Mouse (Mus musculus): ENCODE results near the gene Kazald1.

DNA sequence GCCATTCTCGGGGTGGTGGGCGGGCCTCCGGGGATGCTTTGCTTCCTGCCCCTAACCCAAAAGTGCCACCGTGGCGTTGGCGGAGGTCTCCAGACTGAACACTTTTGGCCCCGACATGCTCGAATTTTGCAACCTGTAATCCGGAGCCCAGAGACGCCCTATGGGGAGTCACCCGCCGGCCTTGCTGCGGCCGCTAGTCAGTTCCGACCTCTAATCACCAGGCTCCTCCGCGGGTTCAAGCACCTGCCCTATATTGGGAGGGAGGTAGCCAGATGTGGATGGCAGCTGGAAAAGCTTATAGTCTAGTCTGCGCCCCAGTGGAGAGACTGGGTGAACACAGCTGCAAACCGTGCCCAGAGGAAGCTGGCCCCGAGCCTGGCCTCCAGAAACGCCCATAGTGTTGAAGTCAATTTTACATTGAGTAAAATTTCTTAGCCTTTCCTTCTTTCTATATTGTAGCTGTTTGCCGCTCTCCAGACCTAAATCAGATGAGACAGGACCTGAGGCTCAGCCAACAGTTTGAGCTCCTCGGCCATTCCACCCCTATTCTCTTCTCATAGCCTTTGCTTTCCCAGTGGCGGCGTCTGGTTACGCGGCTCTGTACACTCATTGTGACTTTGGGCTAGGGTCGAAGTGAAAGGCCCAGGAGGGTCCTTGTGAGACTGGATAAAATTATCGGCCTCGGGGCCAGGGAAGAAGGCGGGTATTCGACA lies 438 bp downstream of the Kazald1 start:
- TF ChIP-seq CTCF (IDR thresholded peaks at IDR 0.05; ENCODE audit: low read depth) (no peak; the same call in 1 of the 2 replicates), EP300 (IDR thresholded peaks at IDR 0.05; ENCODE audit: low read depth) (no peak)

Data from liver, embryonic 14.5 days (tissue).